Mouse (Mus musculus): ENCODE results near the gene Plppr1. TPM values are rescaled to one million over a fixed set of nuclear protein-coding genes. Genes with fewer than 3 reads are reported as not detected.

Plppr1 gene
- total and polyA plus RNA-seq, 3 experiments: not detected

GRCm38 (mm10) chr4:49057916-49058315 lies 1.2 kb upstream of the Plppr1 start:
- in situ Hi-C loops (cut with MboI; ENCODE audit: low pct_ligation_motif_present, low pct_unique_long_range_greater_than_20kb, low sequenced_read_pairs) (no loop called here), dilution Hi-C loops (cut with MboI; ENCODE audit: extremely low pct_ligation_motif_present, extremely low pct_unique_long_range_greater_than_20kb, low sequenced_read_pairs) (no loop called here)
- H3K9ac ChIP-seq (ENCODE audit: insufficient read depth, low read depth): no peak overlapping the region
- no peaks in the 10 kb centered on the region for H3K9me3 ChIP-seq (replicated peaks; ENCODE audit: low read length)
- H3K27ac ChIP-seq (ENCODE audit: insufficient read depth, low read depth): no peak overlapping the region
- H3K79me2 ChIP-seq (replicated peaks; ENCODE audit: control insufficient read depth, extremely low read depth, insufficient read depth, poor library complexity, severe bottlenecking): no peaks in the 10 kb centered on the region
- no peak overlapping the region for H3K4me3 ChIP-seq (replicated peaks in 1 of 3; ENCODE audit: low read depth in 2 of 3, low read length in 2 of 3, poor library complexity in 1 of 3)
- H3K27me3 ChIP-seq (replicated peaks): no peaks in the 10 kb centered on the region
- no peak overlapping the region for H3K4me2 ChIP-seq (ENCODE audit: insufficient read depth, low read depth, poor library complexity, severe bottlenecking)
- no peak for TF ChIP-seq ETS1 (conservative IDR thresholded peaks at IDR 0.05; ENCODE audit: low read depth, low read length)
- TF ChIP-seq E2F4 (IDR thresholded peaks at IDR 0.05; ENCODE audit: insufficient replicate concordance, low read depth, low read length): no peak
- no peak for TF ChIP-seq NELFE (IDR thresholded peaks at IDR 0.05; ENCODE audit: low read depth, low read length)
- TF ChIP-seq RCOR1 (conservative IDR thresholded peaks at IDR 0.05; ENCODE audit: low read depth, low read length): no peak
- TF ChIP-seq ELF1 (IDR thresholded peaks at IDR 0.05; ENCODE audit: low read depth, low read length): no peak
- no peak for TF ChIP-seq POLR2A (IDR thresholded peaks at IDR 0.05; ENCODE audit: low read depth, low read length)
- TF ChIP-seq ZNF384 (IDR thresholded peaks at IDR 0.05; ENCODE audit: low read depth, low read length): no peak
- TF ChIP-seq POLR2AphosphoS2 (IDR thresholded peaks at IDR 0.05; ENCODE audit: low read depth, low read length): no peak
- TF ChIP-seq MAZ (IDR thresholded peaks at IDR 0.05; ENCODE audit: low read depth, low read length): no peak
- TF ChIP-seq IRF4 (IDR thresholded peaks at IDR 0.05; ENCODE audit: low read depth, low read length): no peak
- no peaks in the 10 kb centered on the region for H3K4me1 ChIP-seq (ENCODE audit: control insufficient read depth in 1 of 2, insufficient read depth in 2 of 2)
- DNase-seq (ENCODE audit: extremely low read depth): no peak
- H3K36me3 ChIP-seq (replicated peaks in 1 of 2; ENCODE audit: control insufficient read depth in 1 of 2, insufficient read depth in 1 of 2, low read length in 1 of 2): no peaks in the 10 kb centered on the region

- TF ChIP-seq MAFK (IDR thresholded peaks at IDR 0.05; ENCODE audit: insufficient replicate concordance, low read length): no peak
- Histone ChIP-seq H3K9me3 (replicated peaks; ENCODE audit: low read length) (no peaks in the 10 kb centered on the region), H3K79me2 (replicated peaks; ENCODE audit: control insufficient read depth, extremely low read depth, insufficient read depth, poor library complexity, severe bottlenecking) (no peaks in the 10 kb centered on the region), H3K4me2 (ENCODE audit: insufficient read depth, low read depth, poor library complexity, severe bottlenecking) (no peak overlapping the region), H3K27ac (ENCODE audit: insufficient read depth, low read depth) (no peak overlapping the region), H3K4me1 (ENCODE audit: control insufficient read depth in 1 of 2, insufficient read depth in 2 of 2) (no peaks in the 10 kb centered on the region), H3K4me3 (replicated peaks in 1 of 3; ENCODE audit: low read depth in 2 of 3, low read length in 2 of 3, poor library complexity in 1 of 3) (no peak overlapping the region), H3K36me3 (replicated peaks in 1 of 2; ENCODE audit: control insufficient read depth in 1 of 2, insufficient read depth in 1 of 2, low read length in 1 of 2) (no peaks in the 10 kb centered on the region), H3K27me3 (replicated peaks) (no peaks in the 10 kb centered on the region), H3K9ac (ENCODE audit: insufficient read depth, low read depth) (no peak overlapping the region)
- dilution Hi-C loops (cut with MboI; ENCODE audit: extremely low pct_ligation_motif_present, extremely low pct_unique_long_range_greater_than_20kb, low sequenced_read_pairs) (no loop called here), in situ Hi-C loops (cut with MboI; ENCODE audit: low pct_ligation_motif_present, low pct_unique_long_range_greater_than_20kb, low sequenced_read_pairs) (no loop called here)
- DNase-seq (ENCODE audit: extremely low read depth): no peak
These were observed 516 bp upstream of the Plppr1 start for GRCm38 (mm10) chr4:49058557-49058956.

GRCm38 (mm10) chr4:49059402-49060381 lies 619 bp downstream of the Plppr1 start:
- Histone ChIP-seq H3K9ac (ENCODE audit: insufficient read depth, low read depth) (no peak overlapping the region), H3K27me3 (replicated peaks) (no peaks in the 10 kb centered on the region), H3K4me2 (ENCODE audit: insufficient read depth, low read depth, poor library complexity, severe bottlenecking) (no peak overlapping the region), H3K9me3 (replicated peaks; ENCODE audit: low read length) (no peaks in the 10 kb centered on the region), H3K36me3 (replicated peaks in 1 of 2; ENCODE audit: control insufficient read depth in 1 of 2, insufficient read depth in 1 of 2, low read length in 1 of 2) (no peaks in the 10 kb centered on the region), H3K4me1 (ENCODE audit: control insufficient read depth in 1 of 2, insufficient read depth in 2 of 2) (no peaks in the 10 kb centered on the region), H3K27ac (ENCODE audit: insufficient read depth, low read depth) (no peak overlapping the region), H3K4me3 (replicated peaks in 1 of 3; ENCODE audit: low read depth in 2 of 3, low read length in 2 of 3, poor library complexity in 1 of 3) (no peak overlapping the region), H3K79me2 (replicated peaks; ENCODE audit: control insufficient read depth, extremely low read depth, insufficient read depth, poor library complexity, severe bottlenecking) (no peaks in the 10 kb centered on the region)
- in situ Hi-C loops (cut with MboI; ENCODE audit: low pct_ligation_motif_present, low pct_unique_long_range_greater_than_20kb, low sequenced_read_pairs): no loop called here
- DNase-seq (ENCODE audit: extremely low read depth): no peak
- no peak for TF ChIP-seq CHD2 (IDR thresholded peaks at IDR 0.05; ENCODE audit: low read length)
- TF ChIP-seq USF2 (conservative IDR thresholded peaks at IDR 0.05; ENCODE audit: low read depth, low read length): no peak
- dilution Hi-C loops (cut with MboI; ENCODE audit: extremely low pct_ligation_motif_present, extremely low pct_unique_long_range_greater_than_20kb, low sequenced_read_pairs): no loop called here
